Comparison of ENCODE assay signal across 32 mouse cellular contexts in the genomic region with DNA sequence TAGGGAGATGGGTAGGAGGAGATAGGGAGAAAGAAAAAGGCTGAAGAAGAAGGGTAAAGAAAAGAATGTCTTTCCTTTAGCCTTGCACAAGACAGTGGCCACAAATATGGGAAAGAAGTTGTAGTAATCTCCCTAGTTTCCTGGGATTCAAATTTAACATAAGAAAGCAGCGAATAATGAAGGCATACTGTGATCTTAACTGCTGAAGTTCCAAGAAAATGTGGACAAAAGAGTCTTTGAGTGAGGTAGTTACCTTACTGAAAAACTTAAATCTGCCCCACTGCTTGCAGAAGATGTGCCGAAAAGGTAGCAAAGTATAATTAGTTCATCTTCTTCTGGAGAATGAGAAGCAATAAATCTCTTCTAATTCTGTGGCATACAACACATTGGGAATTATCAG.
"Had no signal": no experiment of that assay in that cellular context is flagged by ENCODE, and none has a peak within 500 bp of the region (broad histone marks: within the 10 kb centered on the region; RNA-seq: fewer than 3 reads in every experiment).

No protein-coding gene starts in this region.

- H3K4me1 ChIP-seq: limb, embryonic 10.5 days; limb, embryonic 12.5 days; limb, embryonic 13.5 days; limb, embryonic 15.5 days; liver, embryonic 12.5 days; liver, embryonic 13.5 days; liver, embryonic 15.5 days; lung, embryonic 15.5 days; megakaryocyte, embryonic 14.5 days; midbrain, embryonic 10.5 days; midbrain, embryonic 12.5 days; midbrain, embryonic 13.5 days; midbrain, embryonic 15.5 days; neural tube, embryonic 12.5 days had no signal

- H3K27ac ChIP-seq: limb, embryonic 10.5 days; limb, embryonic 12.5 days; limb, embryonic 13.5 days; limb, embryonic 15.5 days; liver, embryonic 12.5 days; liver, embryonic 13.5 days; liver, embryonic 14.5 days; liver, embryonic 15.5 days; lung, embryonic 15.5 days; macrophage; midbrain, embryonic 10.5 days; midbrain, embryonic 12.5 days; midbrain, embryonic 13.5 days; midbrain, embryonic 15.5 days; neural tube, embryonic 12.5 days had no signal

- H3K36me3 ChIP-seq: limb, embryonic 10.5 days; limb, embryonic 12.5 days; limb, embryonic 13.5 days; limb, embryonic 15.5 days; liver, embryonic 12.5 days; liver, embryonic 13.5 days; liver, embryonic 15.5 days; lung, embryonic 15.5 days; midbrain, embryonic 10.5 days; midbrain, embryonic 12.5 days; midbrain, embryonic 13.5 days; midbrain, embryonic 15.5 days; neural tube, embryonic 12.5 days had no signal

- H3K9ac ChIP-seq: limb, embryonic 12.5 days; limb, embryonic 13.5 days; limb, embryonic 15.5 days; liver, embryonic 12.5 days; liver, embryonic 13.5 days; liver, embryonic 14.5 days; liver, embryonic 15.5 days; liver, postnatal 0 days; lung, embryonic 14.5 days; lung, embryonic 15.5 days; midbrain, embryonic 12.5 days; midbrain, embryonic 13.5 days; midbrain, embryonic 15.5 days; neural tube, embryonic 12.5 days had no signal

- H3K9me3 ChIP-seq: limb, embryonic 10.5 days; limb, embryonic 12.5 days; limb, embryonic 13.5 days; limb, embryonic 15.5 days; liver, embryonic 12.5 days; liver, embryonic 13.5 days; liver, embryonic 15.5 days; lung, embryonic 15.5 days; megakaryocyte, embryonic 14.5 days; midbrain, embryonic 10.5 days; midbrain, embryonic 12.5 days; midbrain, embryonic 13.5 days; midbrain, embryonic 15.5 days; neural tube, embryonic 12.5 days had no signal

- DNase-seq: left cerebral cortex, postnatal 4 days; liver; liver, embryonic 13.5 days; liver, postnatal 0 days; lung, adult 18-20 months; lung, adult 2 months; lung, embryonic 14.5 days; lung, postnatal 10 days; lung, postnatal 14 days; lung, postnatal 36 days; lung, postnatal 4 days; midbrain, embryonic 14.5 days had no signal

- ATAC-seq: liver, embryonic 12.5 days; liver, postnatal 0 days; lung, postnatal 0 days; midbrain, embryonic 13.5 days; midbrain, embryonic 15.5 days; midbrain, embryonic 16.5 days had no signal

- H3K27me3 ChIP-seq: limb, embryonic 12.5 days; limb, embryonic 13.5 days; limb, embryonic 15.5 days; liver, embryonic 12.5 days; liver, embryonic 13.5 days; liver, embryonic 15.5 days; lung, embryonic 15.5 days; megakaryocyte, embryonic 14.5 days; midbrain, embryonic 12.5 days; midbrain, embryonic 13.5 days; midbrain, embryonic 15.5 days; neural tube, embryonic 12.5 days had no signal

- H3K4me2 ChIP-seq: limb, embryonic 12.5 days; limb, embryonic 13.5 days; limb, embryonic 15.5 days; liver, embryonic 11.5 days; liver, embryonic 12.5 days; liver, embryonic 13.5 days; liver, embryonic 15.5 days; lung, embryonic 14.5 days; lung, embryonic 15.5 days; midbrain, embryonic 11.5 days; midbrain, embryonic 12.5 days; midbrain, embryonic 13.5 days; midbrain, embryonic 15.5 days; neural tube, embryonic 12.5 days had no signal

- H3K4me3 ChIP-seq: limb, embryonic 10.5 days; limb, embryonic 12.5 days; limb, embryonic 13.5 days; limb, embryonic 15.5 days; liver, embryonic 12.5 days; liver, embryonic 13.5 days; liver, embryonic 15.5 days; lung, embryonic 15.5 days; megakaryocyte, embryonic 14.5 days; midbrain, embryonic 10.5 days; midbrain, embryonic 12.5 days; midbrain, embryonic 13.5 days; midbrain, embryonic 15.5 days; myocyte; neural tube, embryonic 12.5 days had no signal
